Comparison of ENCODE assay signal across 8 mouse cellular contexts in the genomic region with DNA sequence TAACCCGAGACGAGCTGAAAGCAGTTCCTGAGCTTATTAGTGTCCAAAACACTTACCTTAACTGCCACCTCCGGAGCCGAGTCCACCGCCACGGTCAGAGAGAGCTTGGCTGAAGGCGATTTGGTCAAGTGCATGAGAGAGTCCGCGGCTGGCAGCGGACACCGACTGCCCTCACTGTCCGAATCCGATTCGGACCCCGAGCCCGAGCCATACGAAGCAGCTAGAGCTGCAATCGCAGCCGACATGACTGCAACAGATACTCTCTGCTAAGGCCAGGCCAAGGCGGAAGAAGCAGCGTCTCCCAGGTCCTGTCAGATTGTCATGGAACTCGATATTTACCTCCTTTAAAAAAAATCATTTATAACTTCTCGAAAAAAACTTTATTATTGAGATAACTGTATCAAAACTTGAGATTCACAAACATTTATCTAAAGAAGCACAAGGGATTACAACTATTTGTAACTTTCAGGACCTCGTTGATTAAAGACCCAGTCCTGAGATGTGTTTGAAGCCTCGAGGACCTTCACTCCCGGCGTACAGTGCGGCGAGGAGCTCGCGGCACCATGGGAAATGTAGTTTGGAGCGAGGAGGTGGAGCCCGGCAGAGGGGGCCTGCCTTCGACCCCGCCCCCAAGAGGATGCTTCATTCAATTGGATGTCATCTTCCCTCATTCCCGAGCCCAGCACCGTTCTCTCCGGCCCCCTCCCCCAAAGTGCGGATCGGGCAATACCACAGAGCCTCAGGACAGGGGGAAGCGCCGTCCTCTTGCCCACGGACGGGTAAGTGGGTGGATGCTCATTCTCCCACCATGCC. TPM values are rescaled to one million over a fixed set of nuclear protein-coding genes. Genes with fewer than 3 reads are reported as not detected.
DNase-seq lines count a peak whose midpoint lies in the region; ATAC-seq lines count a peak whose summit lies in the region.

A gene (minus strand): TSS at position 481 of the 813 bp plus-strand sequence.
A gene (plus strand): TSS at position 645 of the 813 bp plus-strand sequence.

- H3K9ac ChIP-seq in intestine, embryonic 14.5 days (ENCODE audit: low read length): peak within 1 kb of the TSS; percentile 82

- H3K4me2 ChIP-seq in intestine, embryonic 14.5 days (ENCODE audit: low read length): peak within 1 kb of the TSS; percentile 76

- H3K27me3 ChIP-seq in intestine, embryonic 14.5 days (replicated peaks; ENCODE audit: control insufficient read depth, insufficient read depth, low read length): no peaks in the 10 kb centered on the region

- peak within 1 kb of the TSS; percentile 94 for H3K27ac ChIP-seq in intestine, embryonic 14.5 days (ENCODE audit: low read depth)

- intact Hi-C loops in left cerebral cortex, postnatal 14 days (cut with DNase I): loop anchor here (2.0 to 5.0 kb wide), 4 partner anchors 41 to 231 kb away; a partner anchor contains a TSS

- no peaks in the 10 kb centered on the region for H3K9me3 ChIP-seq in intestine, embryonic 14.5 days (ENCODE audit: control insufficient read depth, low read length)

- peaks cover 10% of the 10 kb centered on the region for H3K36me3 ChIP-seq in intestine, embryonic 14.5 days (ENCODE audit: control insufficient read depth, insufficient read depth, low read length)

- peak; percentile 99 for ATAC-seq in intestine, embryonic 14.5 days (replicated peaks; ENCODE audit: low FRiP score, low TSS enrichment, low read depth)

- DNase-seq in adrenal gland, adult 18-20 months (ENCODE audit: low spot score in 2 of 2): peak; percentile 89 to 93
- DNase-seq in embryo, embryonic 11 days: peak; percentile 98
- peak; percentile 95 for DNase-seq in gastrocnemius, postnatal 25 days
- peak; percentile 98 for DNase-seq in intestine, embryonic 14.5 days (ENCODE audit: low spot score)
- peak; percentile 98 to 99 for DNase-seq in left cerebral cortex, postnatal 14 days (ENCODE audit: low spot score in 2 of 2)
- peak; percentile 98 for DNase-seq in mesoderm, embryonic 11.5 days (ENCODE audit: low read depth, low spot score)
- peak; percentile 98 to 99 for DNase-seq in right cerebral cortex, postnatal 36 days (ENCODE audit: low spot score in 2 of 2)
- peak; percentile 98 for DNase-seq in yolk sac, embryonic 10.5 days (ENCODE audit: low spot score)

- H3K4me1 ChIP-seq in intestine, embryonic 14.5 days (replicated peaks; ENCODE audit: control insufficient read depth, insufficient read depth, low read length): peaks cover 12% of the 10 kb centered on the region; the same call in 1 of the 2 replicates

- under 1% methylated on average over 44 of the region's 44 CpGs for WGBS in intestine, embryonic 14.5 days

- peak within 1 kb of the TSS; percentile 91 for H3K4me3 ChIP-seq in intestine, embryonic 14.5 days (ENCODE audit: low read depth, low read length)

RNA-seq across cellular contexts. Expression of the first gene that starts in this region (rescaled TPM):
- 10 to 100 TPM; 20.6 to 23.3 TPM for total RNA-seq in adrenal gland, adult 18-20 months (2021)
- total RNA-seq in gastrocnemius, postnatal 25 days (2021): 1 to 10 TPM; 6.4 to 6.5 TPM
- polyA plus RNA-seq in intestine, embryonic 14.5 days (2014; fragmentation: Nextera tagmentation; extraction: Ambion mirVana): 32.0 and 35.6 TPM in 2 replicates
- total RNA-seq in left cerebral cortex, postnatal 14 days (2021): 10 to 100 TPM; 41.3 to 48.3 TPM

RNA-seq across cellular contexts. Expression of the second gene that starts in this region (rescaled TPM):
- total RNA-seq in adrenal gland, adult 18-20 months (2021): 1 to 10 TPM; 2.9 to 5.2 TPM
- total RNA-seq in gastrocnemius, postnatal 25 days (2021): under 1 TPM; 0.54 to 0.84 TPM
- polyA plus RNA-seq in intestine, embryonic 14.5 days (2014; fragmentation: Nextera tagmentation; extraction: Ambion mirVana): 19.5 and 21.9 TPM in 2 replicates
- 100 to 1,000 TPM; 327 to 340 TPM for total RNA-seq in left cerebral cortex, postnatal 14 days (2021)

Comparison
In these comparisons a context has a peak if more than half of its experiments do, and no peak if none do; other contexts are left out.
1. Peak in every context shown above with its lines: DNase-seq, ATAC-seq, H3K4me3 ChIP-seq and H3K27ac ChIP-seq.
2. RNA of the second gene that starts in this region (total RNA-seq): 327 to 340 TPM in left cerebral cortex, postnatal 14 days; 2.9 to 5.2 TPM in adrenal gland, adult 18-20 months and 0.54 to 0.84 TPM in gastrocnemius, postnatal 25 days; every median in the first group is over 10 times any median in the second.